Mouse (Mus musculus) Patski (cell line): ENCODE results near the gene Atp11b. TPM values are rescaled to one million over a fixed set of nuclear protein-coding genes. Genes with fewer than 3 reads are reported as not detected.

Experiments used
- ATAC-seq: fragments of 100-300 bp; one replicate; pipeline ENCODE4 v1.8.0; 2021
- CTCF ChIA-PET: fragments of 350-600 bp; sonication (Branson Sonifier 250); formaldehyde crosslinking; loops from one replicate; lab custom pipeline; 2022; ENCODE audit warnings: inconsistent platforms; lab: Charles Lee
- POLR2A ChIA-PET: fragments of 350-600 bp; sonication (Branson Sonifier 250); formaldehyde crosslinking; loops from one replicate; lab custom pipeline; 2022; ENCODE audit warnings: antibody characterized with exemption, inconsistent platforms; lab: Charles Lee
- DNase-seq: peaks from one replicate; pipeline ENCODE4 v3.0.0-alpha.2; 2011; ENCODE audit warnings: low read depth, low spot score
- H3K27me3 ChIP-seq: fragments of 371-371 bp; one replicate; pipeline ENCODE4 v1.5.1; 2021
- CTCF ChIP-seq: fragments of 100-300 bp; IDR thresholded peaks from one replicate; pipeline ENCODE4 v1.5.1; 2021
- in situ Hi-C: fragments of 300-500 bp; cut with MboI; formaldehyde crosslinking; loops from 3 replicates; pipeline ENCODE4 v1.11.1; 2018; ENCODE audit warnings: low pct_unique_long_range_greater_than_20kb, mixed read lengths
- polyA plus RNA-seq: library from polyadenylated mRNA; unstranded; gene quantifications from one replicate; pipeline ENCODE4 v1.2.3, GENCODE M21; 2021

Gene Atp11b
- polyA plus RNA-seq = 68.3 TPM

- peak; percentile 92 for TF ChIP-seq CTCF
- DNase-seq = no peak
- CTCF ChIA-PET = interaction anchor here (1.1 kb wide), 1 partner anchor 63 kb away, joined by 4 read pairs; no protein-coding TSS in a partner anchor
- no peaks in the 10 kb centered on the region for H3K27me3 ChIP-seq
- ATAC-seq = peak; percentile 89
- POLR2A ChIA-PET = interaction anchor here (0.6 to 0.9 kb wide), 2 partner anchors 9 to 179 kb away, joined by 3 to 4 read pairs; no protein-coding TSS in a partner anchor
- in situ Hi-C loops = no loop called here
Measured at GRCm38 (mm10) chr3:35753825-35754767, at the start of gene Atp11b. Atp11b (plus strand) TSS chr3:35754106.

- in situ Hi-C loops = no loop called here
- peaks cover 16% of the 10 kb centered on the region for H3K27me3 ChIP-seq
- TF ChIP-seq CTCF = no peak
- DNase-seq (no peak), ATAC-seq (no peak)
- CTCF ChIA-PET = no interaction called here
- POLR2A ChIA-PET = no interaction called here
Measured at GRCm38 (mm10) chr3:35704328-35704613, 49.6 kb upstream of the Atp11b start.

- ChIA-PET CTCF (interaction anchor here (1.1 to 1.3 kb wide), 2 partner anchors 19 to 20 kb away, joined by 3 to 4 read pairs; no protein-coding TSS in a partner anchor), POLR2A (no interaction called here)
- peaks cover 8% of the 10 kb centered on the region for H3K27me3 ChIP-seq
- ATAC-seq = no peak
- no peak for DNase-seq
- TF ChIP-seq CTCF = no peak
- in situ Hi-C loops = no loop called here
Measured at GRCm38 (mm10) chr3:35719531-35720205, 34.2 kb upstream of the Atp11b start.

- CTCF ChIA-PET = interaction anchor here (1.0 to 1.3 kb wide), 3 partner anchors 17 to 27 kb away, joined by 3 to 4 read pairs (median 3); no protein-coding TSS in a partner anchor
- POLR2A ChIA-PET = no interaction called here
- DNase-seq (no peak), ATAC-seq (peak; percentile 85)
- no peak for TF ChIP-seq CTCF
- H3K27me3 ChIP-seq = peaks cover 10% of the 10 kb centered on the region
- in situ Hi-C loops = no loop called here
Measured at GRCm38 (mm10) chr3:35720801-35721200, 33.1 kb upstream of the Atp11b start.

GRCm38 (mm10) chr3:35721818-35722446 lies 32.0 kb upstream of the Atp11b start:
- DNase-seq (no peak), ATAC-seq (no peak)
- peaks cover 6% of the 10 kb centered on the region for H3K27me3 ChIP-seq
- no peak for TF ChIP-seq CTCF
- CTCF ChIA-PET = no interaction called here
- in situ Hi-C loops = no loop called here
- POLR2A ChIA-PET = no interaction called here

GRCm38 (mm10) chr3:35722811-35723210 lies 31.1 kb upstream of the Atp11b start:
- peaks cover 7% of the 10 kb centered on the region for H3K27me3 ChIP-seq
- DNase-seq (no peak), ATAC-seq (no peak)
- no peak for TF ChIP-seq CTCF
- CTCF ChIA-PET = no interaction called here
- in situ Hi-C loops = no loop called here
- POLR2A ChIA-PET = no interaction called here

GRCm38 (mm10) chr3:35723586-35724322 lies 30.2 kb upstream of the Atp11b start:
- ChIA-PET POLR2A (no interaction called here), CTCF (no interaction called here)
- no peak for TF ChIP-seq CTCF
- in situ Hi-C loops = no loop called here
- H3K27me3 ChIP-seq = peaks cover 11% of the 10 kb centered on the region
- ATAC-seq (no peak), DNase-seq (no peak)

- CTCF ChIA-PET = interaction anchor here (1.3 kb wide), 1 partner anchor 14 kb away, joined by 4 read pairs; no protein-coding TSS in a partner anchor
- in situ Hi-C loops = no loop called here
Measured at GRCm38 (mm10) chr3:35725096-35725495, 28.8 kb upstream of the Atp11b start.

GRCm38 (mm10) chr3:35726936-35727335 lies 27.0 kb upstream of the Atp11b start:
- ATAC-seq (no peak), DNase-seq (no peak)
- ChIA-PET POLR2A (no interaction called here), CTCF (no interaction called here)
- TF ChIP-seq CTCF = no peak
- in situ Hi-C loops = no loop called here
- H3K27me3 ChIP-seq = peaks cover 15% of the 10 kb centered on the region

More at GRCm38 (mm10) chr3:35725096-35725495, 28.8 kb upstream of the Atp11b start:
- POLR2A ChIA-PET = no interaction called here
- no peak for DNase-seq
- peaks cover 14% of the 10 kb centered on the region for H3K27me3 ChIP-seq
- TF ChIP-seq CTCF = no peak
- no peak for ATAC-seq

- CTCF ChIA-PET = interaction anchor here (1.1 to 1.7 kb wide), 2 partner anchors 9 to 23 kb away, joined by 4 to 7 read pairs; no protein-coding TSS in a partner anchor
- TF ChIP-seq CTCF = no peak
- POLR2A ChIA-PET = no interaction called here
- no peak for ATAC-seq
- H3K27me3 ChIP-seq = peaks cover 24% of the 10 kb centered on the region
- DNase-seq = no peak
- in situ Hi-C loops = no loop called here
Measured at GRCm38 (mm10) chr3:35729490-35729889, 24.4 kb upstream of the Atp11b start.
